Mouse (Mus musculus) heart, embryonic 13.5 days (tissue): ENCODE results near the gene Gsdma3. TPM values are rescaled to one million over a fixed set of nuclear protein-coding genes. Genes with fewer than 3 reads are reported as not detected.
"Not testable (repeated sequence)": the region's sequence is repeated elsewhere in the genome, so short reads cannot be mapped to it uniquely, and the experiment has no call there.

Experiments used
- ATAC-seq: fragments of 200-750 bp; cut with Nextera tagmentation; 2 replicates; pipeline ENCODE4 v1.8.0; 2017; ENCODE audit warnings: moderate TSS enrichment; ENCODE audit not compliant: insufficient number of reproducible peaks, low FRiP score, low TSS enrichment; ENCODE audit errors: extremely low read depth
- H3K27ac ChIP-seq: fragments of 300-500 bp; sonication (generic); replicated peaks from 2 replicates; pipeline ENCODE4 v1.5.1; 2015; ENCODE audit warnings: moderate library complexity, mild to moderate bottlenecking, inconsistent platforms
- H3K27me3 ChIP-seq: fragments of 300-500 bp; sonication (generic); replicated peaks from 2 replicates; pipeline ENCODE4 v1.6.1; 2015; ENCODE audit warnings: mild to moderate bottlenecking, inconsistent platforms
- H3K36me3 ChIP-seq: fragments of 300-500 bp; sonication (generic); 2 replicates; pipeline ENCODE4 v1.6.1; 2015; ENCODE audit warnings: mild to moderate bottlenecking, inconsistent platforms
- H3K4me1 ChIP-seq: fragments of 300-500 bp; sonication (generic); 2 replicates; pipeline ENCODE4 v1.6.1; 2015; ENCODE audit warnings: inconsistent platforms
- H3K4me2 ChIP-seq: fragments of 300-500 bp; sonication (generic); 2 replicates; pipeline ENCODE4 v1.6.1; 2015; ENCODE audit warnings: inconsistent platforms, mild to moderate bottlenecking, moderate library complexity
- H3K4me3 ChIP-seq: fragments of 300-500 bp; sonication (generic); 2 replicates; pipeline ENCODE4 v1.5.1; 2015; ENCODE audit warnings: moderate library complexity, mild to moderate bottlenecking, inconsistent platforms
- H3K9ac ChIP-seq: fragments of 300-500 bp; sonication (generic); 2 replicates; pipeline ENCODE4 v1.6.1; 2015; ENCODE audit warnings: inconsistent platforms, mild to moderate bottlenecking, moderate library complexity
- H3K9me3 ChIP-seq: fragments of 300-500 bp; sonication (generic); 2 replicates; pipeline ENCODE4 v1.6.1; 2016; ENCODE audit warnings: inconsistent platforms
- WGBS: fragments of 180-500 bp; shearing (Covaris S2); methylation state at CpG from one replicate; pipeline ENCODE4 v1.1.7; 2015; ENCODE audit warnings: mixed read lengths; 5-methylcytosine and 5-hydroxymethylcytosine counted together
- polyA plus RNA-seq: library from polyadenylated mRNA; unstranded; fragments of >200 nt; fragmentation: Nextera tagmentation; extraction: Ambion mirVana; gene quantifications from 2 replicates; pipeline ENCODE4 v1.2.1, GENCODE M21; 2015

Gene Gsdma3
- polyA plus RNA-seq, 1 experiment from 2014 or later: not detected

DNA sequence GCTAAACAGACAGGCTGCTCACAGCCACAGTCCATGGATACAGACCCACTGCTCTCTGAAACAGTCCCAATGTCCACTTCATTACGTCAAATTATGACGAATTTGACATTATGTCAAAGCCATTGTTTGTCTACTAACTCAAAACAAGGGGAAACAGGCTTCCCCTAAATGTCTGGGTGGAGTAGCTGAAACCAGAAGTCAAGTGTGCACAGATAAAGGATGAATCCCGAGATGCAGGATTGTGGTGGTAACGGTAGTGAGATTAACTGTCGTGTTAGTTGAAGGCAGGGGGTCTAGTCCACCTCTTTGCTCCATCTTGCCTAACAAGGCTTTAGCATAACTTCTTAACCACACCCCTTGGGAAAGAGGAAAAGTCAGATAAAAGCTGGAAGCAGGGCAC lies 46.3 kb downstream of the Gsdma3 start:
- H3K36me3 ChIP-seq: no peaks in the 10 kb centered on the region
- no peak overlapping the region for H3K4me2 ChIP-seq
- H3K9ac ChIP-seq: no peak overlapping the region
- peaks cover 47% of the 10 kb centered on the region for H3K27me3 ChIP-seq
- WGBS: 69% methylated on average over 5 of the region's 5 CpGs
- no peak overlapping the region for H3K4me3 ChIP-seq
- no peaks in the 10 kb centered on the region for H3K4me1 ChIP-seq
- ATAC-seq: no peak
- no peak overlapping the region for H3K27ac ChIP-seq
- no peaks in the 10 kb centered on the region for H3K9me3 ChIP-seq

DNA sequence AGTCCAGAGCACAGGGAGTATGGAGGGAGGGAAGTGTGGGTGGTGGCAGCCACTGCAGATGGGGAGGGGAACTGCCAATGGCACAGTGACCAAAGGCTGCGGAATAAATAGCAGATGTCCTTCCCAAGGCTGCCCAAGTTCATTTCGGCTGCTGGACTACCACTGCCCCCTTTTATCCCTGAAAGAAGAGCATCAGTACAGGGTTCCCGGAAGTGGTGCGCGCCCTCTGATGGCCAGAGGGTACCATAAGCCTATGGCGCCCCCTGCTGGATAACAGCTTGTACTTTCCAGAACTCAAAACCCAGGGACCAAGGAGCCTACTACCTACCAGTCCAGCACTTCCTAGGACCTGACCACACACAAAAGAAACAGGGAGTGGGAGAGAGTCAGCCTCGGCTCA lies 47.0 kb downstream of the Gsdma3 start:
- H3K4me3 ChIP-seq, H3K9me3 ChIP-seq, H3K9ac ChIP-seq, H3K27ac ChIP-seq, H3K4me1 ChIP-seq, H3K36me3 ChIP-seq: not testable (repeated sequence)
- 0 out of 2 replicates have a peak, but pooled peaks have one; percentile 31 for ATAC-seq
- peaks cover 40% of the 10 kb centered on the region for H3K27me3 ChIP-seq
- 9% methylated on average over 7 of the region's 7 CpGs for WGBS
- H3K4me2 ChIP-seq: peak overlapping the region; percentile 42; the same call in 1 of the 2 replicates

DNA sequence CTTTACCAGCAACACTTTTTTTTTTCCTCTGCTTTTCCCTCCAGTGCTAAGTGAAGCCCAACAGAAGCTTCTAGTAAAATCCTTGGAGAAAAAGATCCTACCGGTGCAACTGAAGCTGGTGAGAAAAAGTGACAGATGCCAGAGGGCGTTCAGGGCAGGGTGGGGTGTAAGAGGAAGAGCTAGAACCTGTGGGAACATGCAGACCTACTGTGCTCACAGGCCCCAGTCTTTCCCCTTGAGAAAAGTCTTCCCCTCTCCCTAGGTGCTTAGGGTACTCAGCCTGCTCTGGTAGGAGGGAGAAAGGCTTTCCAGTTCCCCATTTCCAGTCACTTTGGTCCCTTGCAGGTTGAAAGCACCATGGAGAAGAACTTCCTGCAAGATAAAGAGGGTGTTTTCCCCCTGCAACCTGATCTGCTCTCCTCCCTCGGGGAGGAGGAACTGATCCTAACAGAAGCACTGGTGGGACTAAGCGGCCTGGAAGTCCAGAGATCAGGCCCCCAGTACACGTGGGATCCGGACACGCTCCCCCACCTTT lies 49.7 kb downstream of the Gsdma3 start:
- no peaks in the 10 kb centered on the region for H3K4me1 ChIP-seq
- H3K4me2 ChIP-seq: no peak overlapping the region
- peak overlapping the region; percentile 28; the same call in 1 of the 2 replicates for H3K9ac ChIP-seq
- ATAC-seq: no peak
- no peaks in the 10 kb centered on the region for H3K36me3 ChIP-seq
- peaks cover 15% of the 10 kb centered on the region for H3K27me3 ChIP-seq
- no peak overlapping the region for H3K4me3 ChIP-seq
- no peaks in the 10 kb centered on the region for H3K9me3 ChIP-seq
- WGBS: 23% methylated on average over 7 of the region's 7 CpGs
- H3K27ac ChIP-seq: no peak overlapping the region

DNA sequence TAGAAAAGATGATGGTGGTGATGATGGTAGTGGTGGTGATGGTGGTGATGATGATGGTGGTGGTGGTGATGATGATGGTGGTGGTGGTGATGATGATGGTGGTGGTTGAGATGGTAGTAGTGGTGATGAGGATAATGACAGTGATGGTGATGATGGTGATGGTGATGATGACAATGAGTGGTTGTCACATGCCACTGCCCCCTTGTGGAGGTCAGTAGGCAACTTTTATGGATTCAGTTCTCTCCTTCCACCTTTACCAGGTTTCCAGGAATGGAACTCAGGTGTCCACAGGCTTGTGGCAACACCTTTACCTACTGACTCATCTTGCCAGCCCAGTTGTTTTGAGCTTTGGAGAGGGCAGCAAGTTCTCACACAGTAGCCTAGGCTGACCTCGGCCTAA lies 53.9 kb downstream of the Gsdma3 start:
- H3K4me1 ChIP-seq: peaks cover 19% of the 10 kb centered on the region
- H3K9ac ChIP-seq: no peak overlapping the region
- no peaks in the 10 kb centered on the region for H3K9me3 ChIP-seq
- no peak overlapping the region for H3K27ac ChIP-seq
- no peak overlapping the region for H3K4me2 ChIP-seq
- no peaks in the 10 kb centered on the region for H3K27me3 ChIP-seq
- no peak overlapping the region for H3K4me3 ChIP-seq
- peaks cover 7% of the 10 kb centered on the region for H3K36me3 ChIP-seq
- no peak for ATAC-seq
- WGBS: 86% methylated on average over 1 of the region's 1 CpGs

DNA sequence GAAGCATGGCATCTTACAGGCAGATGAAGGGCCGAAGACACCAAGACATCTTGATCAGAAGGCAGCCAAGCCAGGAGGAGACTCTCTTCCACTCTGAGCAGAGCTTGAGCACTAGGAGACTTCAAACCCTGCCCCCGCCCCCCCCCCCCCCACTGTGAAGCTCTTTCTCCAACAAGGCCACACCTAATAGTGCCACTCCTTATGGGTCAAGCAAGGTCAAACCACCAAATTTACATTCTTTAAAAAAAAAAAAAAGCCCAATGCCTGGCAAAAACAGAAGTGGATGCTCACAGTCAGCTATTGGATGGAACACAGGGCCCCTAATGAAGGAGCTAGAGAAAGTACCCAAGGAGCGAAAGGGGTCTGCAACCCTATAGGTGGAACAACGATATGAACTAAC lies 54.4 kb downstream of the Gsdma3 start:
- not testable (repeated sequence) for H3K4me2 ChIP-seq, H3K27me3 ChIP-seq, H3K27ac ChIP-seq, H3K4me3 ChIP-seq, ATAC-seq, H3K9ac ChIP-seq, H3K9me3 ChIP-seq
- 80% methylated on average over 4 of the region's 4 CpGs for WGBS
- peaks cover 19% of the 10 kb centered on the region for H3K4me1 ChIP-seq
- peaks cover 13% of the 10 kb centered on the region for H3K36me3 ChIP-seq

DNA sequence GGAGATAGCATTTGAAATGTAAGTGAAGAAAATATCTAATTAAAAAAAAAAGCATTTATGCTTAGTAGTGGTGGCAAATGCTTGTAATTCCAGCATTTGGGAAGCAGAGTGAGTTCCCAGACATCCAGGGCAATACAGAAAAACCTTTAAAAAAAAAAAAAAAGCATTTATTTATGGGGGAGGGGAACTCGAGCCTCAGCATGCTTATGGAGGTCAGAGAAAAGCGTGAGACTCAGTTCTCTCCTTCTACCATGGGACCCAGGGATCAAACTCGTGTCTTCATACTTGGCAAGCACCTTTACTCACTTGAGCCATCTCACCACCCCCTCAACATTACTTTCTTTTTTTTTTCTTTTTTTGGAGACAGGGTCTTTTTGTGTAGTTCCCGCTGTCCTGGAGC lies 55.0 kb downstream of the Gsdma3 start:
- Histone ChIP-seq H3K27me3 (no peaks in the 10 kb centered on the region), H3K9ac (no peak overlapping the region), H3K4me3 (no peak overlapping the region), H3K9me3 (no peaks in the 10 kb centered on the region), H3K36me3 (peaks cover 19% of the 10 kb centered on the region), H3K27ac (no peak overlapping the region), H3K4me1 (peaks cover 19% of the 10 kb centered on the region), H3K4me2 (no peak overlapping the region)
- ATAC-seq: no peak
- WGBS: 84% methylated on average over 4 of the region's 4 CpGs

DNA sequence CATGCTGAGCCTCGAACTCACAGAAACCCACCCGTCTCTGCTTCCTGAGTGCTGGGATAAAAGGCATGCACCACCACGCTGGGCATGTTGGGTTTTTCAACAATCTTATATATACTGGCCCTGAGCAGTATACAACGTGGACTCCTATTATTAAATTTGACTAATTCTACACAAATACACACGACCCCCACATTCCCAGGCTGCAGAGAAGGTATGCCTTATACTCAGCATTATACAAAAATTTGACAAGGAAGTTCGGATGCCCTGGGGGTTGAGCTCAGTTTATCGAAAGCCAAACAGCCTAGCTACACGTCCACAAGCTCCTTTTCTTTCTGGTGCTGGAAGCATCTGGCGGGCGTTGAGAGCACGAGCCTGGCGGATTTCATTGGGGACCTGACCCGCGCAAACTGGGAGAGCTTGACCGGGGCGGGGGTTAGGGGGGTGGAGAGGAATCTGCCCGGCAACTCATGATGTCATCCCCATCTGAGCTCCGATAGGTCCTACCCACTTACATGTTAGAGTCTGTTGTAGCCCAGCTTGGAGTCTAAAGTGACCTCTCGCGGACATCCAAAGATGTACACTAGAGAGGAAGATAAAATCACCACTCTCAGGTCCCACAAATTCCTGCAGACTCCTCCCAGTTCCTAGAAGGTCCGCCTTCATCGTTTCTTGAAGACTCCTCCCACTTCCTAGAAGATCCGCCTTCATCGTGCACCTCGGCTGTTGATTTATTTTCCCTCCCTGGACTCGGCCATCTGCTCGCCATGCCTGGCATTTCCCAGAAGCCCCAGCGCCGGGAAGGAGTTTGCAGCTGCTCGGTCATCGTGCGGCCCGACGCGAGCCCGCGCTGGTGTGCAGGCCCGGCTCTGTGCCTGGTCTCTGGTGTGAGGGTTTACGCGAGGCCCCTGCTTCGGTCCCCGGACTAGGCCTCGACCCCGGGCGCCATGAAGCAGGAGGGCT lies 55.9 kb downstream of the Gsdma3 start, which contains the start of gene Psmd3:
TSS of gene Psmd3 (plus strand) at position 769 of the 960 bp plus-strand sequence.
- H3K4me3 ChIP-seq: peak within 1 kb of the TSS; percentile 96

DNA sequence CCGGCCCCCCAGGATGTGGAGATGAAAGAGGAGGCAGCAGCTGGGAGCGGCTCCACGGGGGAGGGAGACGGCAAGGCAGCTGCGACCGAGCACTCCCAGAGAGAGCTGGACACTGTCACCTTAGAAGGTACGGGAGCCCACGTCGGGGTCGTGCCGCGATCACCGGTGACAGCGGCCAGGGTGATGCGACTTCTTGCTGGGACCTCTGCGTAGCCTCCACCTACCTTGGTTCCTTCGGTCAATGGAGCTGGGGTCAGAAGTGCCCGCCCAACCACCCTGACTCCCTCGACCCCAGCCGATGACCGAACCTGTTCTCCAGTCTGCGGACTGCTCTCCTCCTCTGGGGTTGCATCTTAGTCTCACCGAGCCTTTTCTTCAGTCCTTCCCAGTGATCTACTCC lies 56.7 kb downstream of the Gsdma3 start:
- H3K36me3 ChIP-seq: peaks cover 35% of the 10 kb centered on the region
- peak; percentile 21; the same call in 1 of the 2 replicates for ATAC-seq
- H3K4me1 ChIP-seq: peaks cover 19% of the 10 kb centered on the region
- peak overlapping the region; percentile 85 for H3K27ac ChIP-seq
- H3K4me3 ChIP-seq: peak overlapping the region; percentile 96
- no peaks in the 10 kb centered on the region for H3K27me3 ChIP-seq
- no peaks in the 10 kb centered on the region for H3K9me3 ChIP-seq
- H3K4me2 ChIP-seq: peak overlapping the region; percentile 86
- H3K9ac ChIP-seq: peak overlapping the region; percentile 99
- WGBS: under 1% methylated on average over 23 of the region's 23 CpGs

More for the DNA sequence above, 55.9 kb downstream of the Gsdma3 start, which contains the start of gene Psmd3:
- Histone ChIP-seq H3K27ac (peak within 1 kb of the TSS; percentile 85), H3K4me2 (peak within 1 kb of the TSS; percentile 86), H3K27me3 (no peaks in the 10 kb centered on the region), H3K36me3 (peaks cover 27% of the 10 kb centered on the region), H3K4me1 (peaks cover 19% of the 10 kb centered on the region), H3K9me3 (no peaks in the 10 kb centered on the region), H3K9ac (peak within 1 kb of the TSS; percentile 99)
- peak; percentile 91 for ATAC-seq
- 5% methylated on average over 45 of the region's 45 CpGs for WGBS

DNA sequence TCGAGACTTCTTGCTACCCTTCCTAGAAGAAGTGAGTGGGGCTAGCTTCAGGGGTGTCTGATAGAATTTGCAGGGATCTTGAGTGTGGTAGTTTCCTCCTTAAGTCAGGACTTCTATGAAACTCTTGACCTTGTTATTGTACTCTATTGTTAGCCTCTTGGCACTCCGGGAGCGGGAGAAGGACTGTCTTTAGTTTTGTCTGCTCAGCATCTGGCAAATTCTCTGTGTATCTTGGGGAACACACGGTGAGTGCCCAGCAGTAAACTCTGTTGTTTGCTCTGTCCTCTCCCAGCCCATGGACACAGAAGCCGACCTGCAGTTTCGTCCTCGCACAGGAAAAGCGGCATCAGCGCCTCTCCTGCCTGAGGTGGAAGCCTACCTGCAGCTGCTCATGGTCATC lies 59.5 kb downstream of the Gsdma3 start:
- Histone ChIP-seq H3K27ac (no peak overlapping the region), H3K9me3 (no peaks in the 10 kb centered on the region), H3K4me2 (no peak overlapping the region), H3K9ac (no peak overlapping the region), H3K4me1 (peaks cover 19% of the 10 kb centered on the region), H3K36me3 (peaks cover 60% of the 10 kb centered on the region), H3K27me3 (no peaks in the 10 kb centered on the region), H3K4me3 (no peak overlapping the region)
- no peak for ATAC-seq
- 89% methylated on average over 9 of the region's 9 CpGs for WGBS

DNA sequence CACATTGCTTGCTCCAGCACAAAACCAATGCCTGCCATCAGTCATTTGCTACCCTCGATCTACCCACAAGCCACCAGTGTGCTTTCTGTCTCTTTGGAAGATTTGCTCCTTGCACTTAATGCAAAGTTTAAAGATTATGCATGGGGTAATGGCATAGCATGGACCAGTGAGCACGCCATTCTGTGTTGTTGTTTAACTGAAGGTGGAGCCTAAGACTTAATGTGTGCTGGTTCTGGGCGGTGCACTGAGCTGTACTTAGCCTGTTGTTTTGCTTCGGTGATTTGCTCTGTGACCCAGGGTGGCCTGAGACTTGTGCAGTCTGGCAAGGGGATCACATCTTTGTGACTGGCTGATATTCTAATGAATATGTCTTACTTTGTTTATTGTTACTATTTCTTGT lies 60.8 kb downstream of the Gsdma3 start:
- Histone ChIP-seq H3K27ac (no peak overlapping the region), H3K9me3 (no peaks in the 10 kb centered on the region), H3K4me3 (no peak overlapping the region), H3K27me3 (no peaks in the 10 kb centered on the region), H3K36me3 (peaks cover 73% of the 10 kb centered on the region), H3K4me2 (no peak overlapping the region), H3K4me1 (peaks cover 17% of the 10 kb centered on the region), H3K9ac (no peak overlapping the region)
- no peak for ATAC-seq
- WGBS: 90% methylated on average over 4 of the region's 4 CpGs
